Mouse (Mus musculus) brain, embryonic 14.5 days (tissue): ENCODE measurements around the gene 4930435E12Rik. TPM values are rescaled to one million over a fixed set of nuclear protein-coding genes. Genes with fewer than 3 reads are reported as not detected.
"Not testable (repeated sequence)": the region's sequence is repeated elsewhere in the genome, so short reads cannot be mapped to it uniquely, and the experiment has no call there.

Source experiments
- DNase-seq: peaks from one replicate; pipeline ENCODE4 v3.0.0-alpha.2; 2011; ENCODE audit warnings: low read depth
- CTCF ChIP-seq: fragments of 200-500 bp; IDR thresholded peaks from 2 replicates; pipeline ENCODE4 v1.5.1; 2012; ENCODE audit warnings: inconsistent platforms, mild to moderate bottlenecking, moderate library complexity, borderline replicate concordance; ENCODE audit not compliant: insufficient read depth, insufficient read length; ENCODE audit errors: extremely low read depth
- POLR2A ChIP-seq: fragments of 200-500 bp; IDR thresholded peaks from 2 replicates; pipeline ENCODE4 v1.6.1; 2012; ENCODE audit warnings: mild to moderate bottlenecking, inconsistent platforms, borderline replicate concordance; ENCODE audit not compliant: poor library complexity, insufficient read depth, insufficient read length, severe bottlenecking; ENCODE audit errors: extremely low read depth
- polyA plus RNA-seq: library from polyadenylated mRNA; depleted of rRNA; stranded (reverse); fragments of >200 nt; gene quantifications from 2 replicates; pipeline ENCODE4 v1.2.3, GENCODE M21; 2012; rRNA removed

The 4930435E12Rik gene
- not detected in 2 replicates for polyA plus RNA-seq

GRCm38 (mm10) chr16:38828649-38829048, at the start of gene 4930435E12Rik:
Gene 4930435E12Rik (minus strand): TSS chr16:38828749.
- no peak for TF ChIP-seq POLR2A
- TF ChIP-seq CTCF = no peak
- DNase-seq = no peak

GRCm38 (mm10) chr16:38874481-38874880, 45.9 kb upstream of the 4930435E12Rik start:
- DNase-seq = peak; percentile 41

GRCm38 (mm10) chr16:38873231-38873630, 44.7 kb upstream of the 4930435E12Rik start:
- TF ChIP-seq POLR2A (no peak), CTCF (no peak)
- peak; percentile 2 for DNase-seq

More at GRCm38 (mm10) chr16:38874481-38874880, 45.9 kb upstream of the 4930435E12Rik start:
- TF ChIP-seq POLR2A = no peak
- no peak for TF ChIP-seq CTCF

- DNase-seq = no peak
- TF ChIP-seq POLR2A = no peak
- TF ChIP-seq CTCF = no peak
Observed at GRCm38 (mm10) chr16:38864358-38864757, 35.8 kb upstream of the 4930435E12Rik start.

GRCm38 (mm10) chr16:38860548-38860947, 32.0 kb upstream of the 4930435E12Rik start:
- peak; percentile 65 for DNase-seq

GRCm38 (mm10) chr16:38858120-38858749, 29.7 kb upstream of the 4930435E12Rik start:
- TF ChIP-seq POLR2A (no peak), CTCF (no peak)
- DNase-seq = peak; percentile 68

More at GRCm38 (mm10) chr16:38860548-38860947, 32.0 kb upstream of the 4930435E12Rik start:
- TF ChIP-seq CTCF (no peak), POLR2A (no peak)

- DNase-seq = peak; percentile 79
- TF ChIP-seq POLR2A (no peak), CTCF (peak; percentile 75)
Observed at GRCm38 (mm10) chr16:38812521-38812920, 16.0 kb downstream of the 4930435E12Rik start.

GRCm38 (mm10) chr16:38810196-38810595, 18.4 kb downstream of the 4930435E12Rik start:
- no peak for DNase-seq
- TF ChIP-seq POLR2A (no peak), CTCF (no peak)

- not testable (repeated sequence) for DNase-seq
Observed at GRCm38 (mm10) chr16:38807796-38808195, 20.8 kb downstream of the 4930435E12Rik start.

GRCm38 (mm10) chr16:38800091-38800490, 28.5 kb downstream of the 4930435E12Rik start, which contains the start of gene Upk1b:
Gene Upk1b (minus strand): TSS chr16:38800328.
- TF ChIP-seq POLR2A (no peak), CTCF (no peak)
- DNase-seq = peak; percentile 15

- no peak for TF ChIP-seq POLR2A
- TF ChIP-seq CTCF = no peak
- DNase-seq = no peak
Observed at GRCm38 (mm10) chr16:38798957-38799450, 29.5 kb downstream of the 4930435E12Rik start.

GRCm38 (mm10) chr16:38793120-38793519, 35.4 kb downstream of the 4930435E12Rik start:
- TF ChIP-seq CTCF = no peak
- TF ChIP-seq POLR2A = no peak

More at GRCm38 (mm10) chr16:38793120-38793519, 35.4 kb downstream of the 4930435E12Rik start:
- DNase-seq = no peak
